Mouse (Mus musculus) MEL (cell line): Measurements from ENCODE around the gene Ncor1.
A peak's percentile ranks its signal among the peaks of the same experiment; 100 is the strongest.

ENCODE experiments used
- BHLHE40 ChIP-seq: IDR thresholded peaks from 2 replicates; pipeline ENCODE4 v1.6.1; 2012; ENCODE audit warnings: low read depth, mild to moderate bottlenecking, inconsistent platforms, low read length, improper control_type of control experiment, borderline replicate concordance
- CTCF ChIP-seq, 3 experiments: IDR thresholded peaks in 2 of 3; conservative IDR thresholded peaks in 1 of 3; 2 replicates each; pipeline ENCODE4 v1.5.1; 2011 to 2012; ENCODE audit warnings: low read length in 3 of 3, low read depth in 2 of 3, mild to moderate bottlenecking in 2 of 3, improper control_type of control experiment in 1 of 3, inconsistent platforms in 1 of 3, mixed read lengths in 1 of 3, moderate library complexity in 1 of 3; ENCODE audit not compliant: control insufficient read depth in 1 of 3, insufficient read depth in 1 of 3, poor library complexity in 1 of 3, severe bottlenecking in 1 of 3
- EP300 ChIP-seq, 2 experiments: IDR thresholded peaks; 2 replicates each; pipeline ENCODE4 v1.6.1; 2011; ENCODE audit warnings: improper control_type of control experiment in 2 of 2, low read length in 2 of 2, low read depth in 1 of 2, mild to moderate bottlenecking in 1 of 2
- MEF2A ChIP-seq: IDR thresholded peaks from 2 replicates; pipeline ENCODE4 v1.6.1; 2014; ENCODE audit warnings: low read depth, mild to moderate bottlenecking, inconsistent platforms, low read length, improper control_type of control experiment; ENCODE audit not compliant: poor library complexity, insufficient replicate concordance, severe bottlenecking; ENCODE audit errors: extremely low read depth
- NRF1 ChIP-seq: IDR thresholded peaks from 2 replicates; pipeline ENCODE4 v1.6.1; 2014; ENCODE audit warnings: low read depth, mild to moderate bottlenecking, inconsistent platforms, low read length, improper control_type of control experiment, moderate library complexity; ENCODE audit not compliant: poor library complexity, insufficient read depth, severe bottlenecking
- POLR2A ChIP-seq, 2 experiments: IDR thresholded peaks; 2 replicates each; pipeline ENCODE4 v1.6.1; 2011 to 2012; ENCODE audit warnings: low read length in 2 of 2, mild to moderate bottlenecking in 2 of 2, control low read depth in 1 of 2, improper control_type of control experiment in 1 of 2, low read depth in 1 of 2, moderate library complexity in 1 of 2; ENCODE audit not compliant: control insufficient read depth in 1 of 2, insufficient read depth in 1 of 2, poor library complexity in 1 of 2
- RAD21 ChIP-seq: IDR thresholded peaks from 2 replicates; pipeline ENCODE4 v1.6.1; 2011; ENCODE audit warnings: mild to moderate bottlenecking, low read depth, low read length, improper control_type of control experiment
- TAL1 ChIP-seq: IDR thresholded peaks from 2 replicates; pipeline ENCODE4 v1.6.1; 2012; ENCODE audit warnings: mild to moderate bottlenecking, inconsistent platforms, low read length, moderate library complexity, mixed read lengths
- USF1 ChIP-seq: IDR thresholded peaks from 2 replicates; pipeline ENCODE4 v1.6.1; 2014; ENCODE audit warnings: low read depth, mild to moderate bottlenecking, inconsistent platforms, low read length, improper control_type of control experiment, moderate library complexity

- TF ChIP-seq EP300 (IDR thresholded peaks at IDR 0.05; ENCODE audit: low read depth in 1 of 2, low read length in 2 of 2) (peak; percentile 5 to 47; a peak in 3 of 4 replicates), NRF1 (no peak), RAD21 (no peak), BHLHE40 (no peak), CTCF (IDR thresholded peaks at IDR 0.05 in 2 of 3, conservative IDR thresholded peaks at IDR 0.05 in 1 of 3; ENCODE audit: control insufficient read depth in 1 of 3, insufficient read depth in 1 of 3, low read depth in 2 of 3, low read length in 3 of 3, poor library complexity in 1 of 3, severe bottlenecking in 1 of 3) (no peak), MEF2A (no peak), POLR2A (IDR thresholded peaks at IDR 0.05; ENCODE audit: control insufficient read depth in 1 of 2, insufficient read depth in 1 of 2, low read depth in 1 of 2, low read length in 2 of 2, poor library complexity in 1 of 2) (no peak), TAL1 (peak; percentile 74), USF1 (no peak)
Observed at GRCm38 (mm10) chr11:62458780-62459179, 439 bp upstream of the Ncor1 start.
